ENCODE assay signal across 29 mouse cellular contexts in the genomic region with DNA sequence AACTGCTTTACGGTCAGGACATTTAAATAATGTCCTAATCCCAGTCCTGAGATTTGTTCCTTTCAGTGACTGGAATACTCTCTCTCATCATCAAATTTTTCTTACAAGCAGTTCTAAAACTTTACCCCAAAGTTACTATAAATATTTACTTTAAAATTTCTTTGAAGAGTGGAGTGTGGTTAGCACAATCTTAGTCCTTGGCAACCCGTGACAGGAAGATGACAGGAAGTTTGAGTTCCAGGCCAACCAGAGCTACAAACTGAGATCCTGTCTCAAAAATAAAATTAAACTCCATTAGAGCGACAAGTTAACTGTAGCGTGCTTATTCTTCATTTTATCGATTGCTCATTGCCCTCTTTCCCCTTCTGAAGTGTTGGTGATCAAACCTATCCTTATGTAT. TPM values are rescaled to one million over a fixed set of nuclear protein-coding genes. Genes with fewer than 3 reads are reported as not detected.
DNase-seq lines count a peak whose midpoint lies in the region; ATAC-seq and TF ChIP-seq lines count a peak whose summit lies in the region.
"Had no signal": no experiment of that assay in that cellular context is flagged by ENCODE, and none has a peak within 500 bp of the region (broad histone marks: within the 10 kb centered on the region; RNA-seq: fewer than 3 reads in every experiment).

No protein-coding gene starts in this region.

- ATAC-seq in lung, postnatal 0 days: peak; percentile 50
- ATAC-seq in inflammation-experienced regulatory T-cells, adult 6 months: peak; percentile 77
- ATAC-seq in frontal cortex, adult (ENCODE audit: low TSS enrichment): no peak
- ATAC-seq: forebrain, embryonic 15.5 days; liver, embryonic 12.5 days; liver, postnatal 0 days; midbrain, embryonic 16.5 days had no signal

- no peaks in the 10 kb centered on the region for H3K9me3 ChIP-seq in lung, postnatal 0 days (ENCODE audit: low read length)
- H3K9me3 ChIP-seq: embryonic facial prominence, embryonic 13.5 days; forebrain, embryonic 10.5 days; forebrain, embryonic 15.5 days; G1E; heart, embryonic 12.5 days; hindbrain, embryonic 13.5 days; limb, embryonic 12.5 days; liver, embryonic 12.5 days; neural tube, embryonic 13.5 days had no signal

- no peak overlapping the region for H3K9ac ChIP-seq in lung, postnatal 0 days (replicated peaks; ENCODE audit: low read depth)
- H3K9ac ChIP-seq: embryonic facial prominence, embryonic 13.5 days; forebrain, embryonic 15.5 days; heart, embryonic 12.5 days; hindbrain, embryonic 13.5 days; limb, embryonic 12.5 days; liver, embryonic 12.5 days; liver, postnatal 0 days; neural tube, embryonic 13.5 days had no signal

- H3K4me1 ChIP-seq in lung, postnatal 0 days (ENCODE audit: insufficient read depth, low read depth, low read length): no peaks in the 10 kb centered on the region
- H3K4me1 ChIP-seq: embryonic facial prominence, embryonic 13.5 days; forebrain, embryonic 10.5 days; forebrain, embryonic 15.5 days; heart, embryonic 12.5 days; hindbrain, embryonic 13.5 days; limb, embryonic 12.5 days; liver, embryonic 12.5 days; neural tube, embryonic 13.5 days had no signal

- no peak for TF ChIP-seq EP300 in lung, postnatal 0 days (IDR thresholded peaks at IDR 0.05)

- H3K36me3 ChIP-seq in lung, postnatal 0 days (ENCODE audit: insufficient read depth, low read length): peaks cover 32% of the 10 kb centered on the region

- WGBS in lung, postnatal 0 days: 40% methylated on average over 5 of the region's 5 CpGs

- peak; percentile 32 for DNase-seq in lung, postnatal 0 days (ENCODE audit: low spot score)
- no peak for DNase-seq in lung, postnatal 14 days
- DNase-seq in CD4-positive, CD25-positive, alpha-beta regulatory T cell, adult 2 months (ENCODE audit: low read depth, low spot score): peak; percentile 51
- no peak for DNase-seq in frontal cortex, postnatal 36 days (ENCODE audit: low spot score in 2 of 2)
- no peak for DNase-seq in embryo, embryonic 9.5 days (ENCODE audit: extremely low spot score)
- DNase-seq: adrenal gland, postnatal 14 days; cerebellum, adult 11 months; cerebellum, adult 9-11 months; embryo, embryonic 11 days; heart, adult 2 months; heart, postnatal 4 days; kidney, adult 11 months; kidney, postnatal 14 days; liver, postnatal 0 days; thymus, postnatal 25 days had no signal

- H3K4me3 ChIP-seq in lung, postnatal 0 days (ENCODE audit: low read depth, low read length): no peak overlapping the region
- H3K4me3 ChIP-seq: embryonic facial prominence, embryonic 13.5 days; forebrain, embryonic 10.5 days; forebrain, embryonic 15.5 days; heart, adult 2 months; heart, embryonic 12.5 days; hindbrain, embryonic 13.5 days; left cerebral cortex, adult 2 months; limb, embryonic 12.5 days; liver, embryonic 12.5 days; neural tube, embryonic 13.5 days had no signal

- no peak overlapping the region for H3K4me2 ChIP-seq in lung, postnatal 0 days (replicated peaks; ENCODE audit: low read depth, low read length)
- H3K4me2 ChIP-seq: embryonic facial prominence, embryonic 13.5 days; forebrain, embryonic 15.5 days; heart, embryonic 12.5 days; hindbrain, embryonic 13.5 days; limb, embryonic 12.5 days; liver, embryonic 12.5 days; midbrain, embryonic 11.5 days; neural tube, embryonic 13.5 days had no signal

- H3K27me3 ChIP-seq in lung, postnatal 0 days (replicated peaks; ENCODE audit: insufficient read depth, low read length): no peaks in the 10 kb centered on the region
- H3K27me3 ChIP-seq: embryonic facial prominence, embryonic 13.5 days; forebrain, embryonic 15.5 days; heart, embryonic 12.5 days; hindbrain, embryonic 13.5 days; limb, embryonic 12.5 days; liver, embryonic 12.5 days; neural tube, embryonic 13.5 days had no signal

- H3K27ac ChIP-seq in lung, postnatal 0 days (ENCODE audit: low read length): no peak overlapping the region
- H3K27ac ChIP-seq: embryonic facial prominence, embryonic 13.5 days; forebrain, embryonic 10.5 days; forebrain, embryonic 15.5 days; heart, adult 2 months; hindbrain, embryonic 13.5 days; left cerebral cortex, adult 2 months; limb, embryonic 12.5 days; liver, embryonic 12.5 days; neural tube, embryonic 13.5 days had no signal

- TF ChIP-seq CTCF in lung, postnatal 0 days (IDR thresholded peaks at IDR 0.05): no peak

RNA-seq across cellular contexts. Expression of a gene that starts 37.2 kb away (rescaled TPM):
- 1.7 and 2.1 TPM in 2 replicates for polyA plus RNA-seq in lung, postnatal 0 days (2015; fragmentation: Nextera tagmentation; extraction: Ambion mirVana)
- under 1 TPM; 0.65 to 0.81 (median 0.67) TPM for polyA plus RNA-seq in inflammation-experienced regulatory T-cells, adult 6 months (2017; shearing (Covaris generic))

RNA-seq across cellular contexts. Expression of a gene that starts 37.7 kb away (rescaled TPM):
- 3.9 and 4.0 TPM in 2 replicates for polyA plus RNA-seq in lung, postnatal 0 days (2015; fragmentation: Nextera tagmentation; extraction: Ambion mirVana)
- polyA plus RNA-seq in inflammation-experienced regulatory T-cells, adult 6 months (2017; shearing (Covaris generic)): 1 to 10 TPM; 3.1 to 6.4 (median 4.8) TPM

Comparison
In these comparisons a context has a peak if more than half of its experiments do, and no peak if none do; other contexts are left out.
1. DNase-seq: peak in lung, postnatal 0 days (single experiment) and CD4-positive, CD25-positive, alpha-beta regulatory T cell, adult 2 months (single experiment); none in lung, postnatal 14 days (single experiment), frontal cortex, postnatal 36 days (0 of 2) and embryo, embryonic 9.5 days (single experiment).